Mouse (Mus musculus) heart, postnatal 0 days (tissue): ENCODE data around the gene Hspb9. TPM values are rescaled to one million over a fixed set of nuclear protein-coding genes. Genes with fewer than 3 reads are reported as not detected.

Source experiments
- ATAC-seq: fragments of 200-750 bp; cut with Nextera tagmentation; 2 replicates; pipeline ENCODE4 v1.8.0; 2017; ENCODE audit warnings: low read depth, moderate number of reproducible peaks, moderate library complexity; ENCODE audit not compliant: insufficient read depth
- DNase-seq: peaks from one replicate; pipeline ENCODE4 v3.0.0-alpha.2; 2016; ENCODE audit warnings: low spot score
- H3K27ac ChIP-seq: fragments of 300-500 bp; sonication (generic); 2 replicates; pipeline ENCODE4 v1.5.1; 2014; ENCODE audit warnings: low read depth, mild to moderate bottlenecking
- H3K27me3 ChIP-seq: fragments of 300-500 bp; sonication (generic); 2 replicates; pipeline ENCODE4 v1.6.1; 2014; ENCODE audit warnings: low read length, mixed read lengths; ENCODE audit not compliant: control insufficient read depth, insufficient read depth
- H3K36me3 ChIP-seq: fragments of 300-500 bp; sonication (generic); replicated peaks from 2 replicates; pipeline ENCODE4 v1.6.1; 2014; ENCODE audit warnings: low read length, mixed read lengths; ENCODE audit not compliant: control insufficient read depth, insufficient read depth
- H3K4me1 ChIP-seq: fragments of 300-500 bp; sonication (generic); 2 replicates; pipeline ENCODE4 v1.6.1; 2014; ENCODE audit warnings: antibody characterized with exemption; ENCODE audit not compliant: control insufficient read depth, insufficient read depth
- H3K4me2 ChIP-seq: fragments of 300-500 bp; sonication (generic); 2 replicates; pipeline ENCODE4 v1.6.1; 2014; ENCODE audit warnings: low read depth, mild to moderate bottlenecking, low read length, moderate library complexity
- H3K4me3 ChIP-seq: fragments of 300-500 bp; sonication (generic); 2 replicates; pipeline ENCODE4 v1.5.1; 2014; ENCODE audit warnings: low read depth, low read length
- H3K9ac ChIP-seq: fragments of 300-500 bp; sonication (generic); replicated peaks from 2 replicates; pipeline ENCODE4 v1.6.1; 2014; ENCODE audit warnings: low read depth, low read length, mixed read lengths
- H3K9me3 ChIP-seq: fragments of 300-500 bp; sonication (generic); replicated peaks from 2 replicates; pipeline ENCODE4 v1.6.1; 2016; ENCODE audit warnings: low read length; ENCODE audit not compliant: control insufficient read depth
- CTCF ChIP-seq: IDR thresholded peaks from 2 replicates; pipeline ENCODE4 v1.5.1; 2016; ENCODE audit warnings: antibody characterized with exemption, control low read depth, low read depth
- EP300 ChIP-seq: IDR thresholded peaks from 2 replicates; pipeline ENCODE4 v1.6.1; 2016; ENCODE audit warnings: antibody characterized with exemption, low read depth
- WGBS: fragments of 180-500 bp; shearing (Covaris S2); extraction: QIAGEN DNeasy Blood & Tissue Kit; methylation state at CpG from one replicate; pipeline ENCODE4 v1.1.7; 2014; 5-methylcytosine and 5-hydroxymethylcytosine counted together
- polyA plus RNA-seq: library from polyadenylated mRNA; unstranded; fragments of >200 nt; fragmentation: Nextera tagmentation; extraction: Ambion mirVana; gene quantifications from 2 replicates; pipeline ENCODE4 v1.2.1, GENCODE M21; 2015
- total RNA-seq: library from RNA; depleted of rRNA; stranded (reverse); fragments of >200 nt; gene quantifications from 2 replicates; pipeline ENCODE4 v1.2.3, GENCODE M21; 2014; ENCODE audit warnings: low replicate concordance

Gene Hspb9
- total and polyA plus RNA-seq, 2 experiments from 2014 or later: not detected

DNA sequence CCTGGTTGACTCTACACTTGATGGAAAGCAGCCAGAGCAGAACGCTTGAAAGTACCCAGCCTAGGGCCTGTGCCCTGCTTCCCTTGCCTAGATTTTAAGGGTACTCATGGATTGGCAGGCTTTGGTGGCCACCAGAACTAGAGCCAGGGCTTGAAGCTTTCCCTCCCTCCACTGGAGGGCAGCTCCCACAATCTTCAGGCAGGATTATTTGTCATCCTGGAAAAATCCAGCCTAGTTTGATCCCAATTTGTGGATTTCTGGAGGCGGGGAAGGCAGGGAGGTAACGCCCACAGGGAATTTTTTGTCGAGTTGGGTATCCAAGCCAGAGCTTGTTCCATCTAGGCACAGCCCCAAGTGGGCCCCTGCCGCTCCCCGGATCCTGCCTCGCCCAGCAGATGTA, 23.3 kb upstream of the Hspb9 start:
- 75% methylated on average over 7 of the region's 7 CpGs for whole genome bisulfite sequencing
- no peaks in the 10 kb centered on the region for H3K36me3 ChIP-seq

DNA sequence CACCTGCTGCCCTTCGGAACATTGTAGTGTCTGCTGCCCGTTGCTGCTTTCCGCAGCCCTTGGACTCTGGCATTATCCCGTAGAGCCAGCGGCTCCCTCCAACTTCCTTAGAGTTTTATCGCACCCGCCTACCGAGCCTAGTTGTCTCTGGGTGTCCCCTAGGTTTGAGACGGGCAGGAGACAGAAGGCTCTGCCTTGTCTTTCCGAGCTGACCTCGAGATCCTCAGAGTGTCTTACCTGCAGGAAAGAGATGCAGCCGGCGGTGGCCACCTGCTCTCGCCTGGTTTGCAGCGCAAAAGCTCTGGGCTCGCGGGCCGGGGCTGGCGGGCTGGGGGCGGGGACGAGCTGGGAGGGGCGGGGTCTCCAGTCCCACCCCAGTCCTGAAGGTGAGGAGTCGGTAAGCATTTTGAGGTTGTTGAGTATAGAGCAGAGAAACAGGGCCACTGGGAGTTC, 21.5 kb upstream of the Hspb9 start, which contains the start of gene Zfp385c:
Zfp385c (minus strand) TSS at position 292 of the 453 bp plus-strand sequence.
- Histone ChIP-seq H3K4me1 (peaks cover 6% of the 10 kb centered on the region), H3K36me3 (no peaks in the 10 kb centered on the region), H3K9ac (0 out of 2 replicates have a peak within 1 kb of the TSS, but pooled peaks have one; percentile 35), H3K27ac (no peak within 1 kb of the TSS), H3K4me3 (peak within 1 kb of the TSS; percentile 36), H3K27me3 (peaks cover 19% of the 10 kb centered on the region), H3K4me2 (peak within 1 kb of the TSS; percentile 66), H3K9me3 (no peaks in the 10 kb centered on the region)
- 1% methylated on average over 21 of the region's 23 CpGs for WGBS
- DNase-seq: no peak
- ATAC-seq: no peak
- TF ChIP-seq CTCF (no peak), EP300 (no peak)

More for the DNA sequence above, 23.3 kb upstream of the Hspb9 start:
- Histone ChIP-seq H3K9me3 (no peaks in the 10 kb centered on the region), H3K4me3 (no peak overlapping the region), H3K9ac (no peak overlapping the region), H3K4me2 (no peak overlapping the region), H3K4me1 (peaks cover 6% of the 10 kb centered on the region), H3K27me3 (peaks cover 23% of the 10 kb centered on the region), H3K27ac (no peak overlapping the region)
- no peak for TF ChIP-seq CTCF
- TF ChIP-seq EP300: no peak
- no peak for ATAC-seq
- no peak for DNase-seq

- WGBS: 21% methylated on average over 5 of the region's 5 CpGs
- H3K4me1 ChIP-seq: peaks cover 6% of the 10 kb centered on the region
- no peak for TF ChIP-seq EP300
- TF ChIP-seq CTCF: no peak
- ATAC-seq (no peak), DNase-seq (no peak)
- peaks cover 19% of the 10 kb centered on the region for H3K27me3 ChIP-seq
- H3K4me3 ChIP-seq: no peak overlapping the region
- no peaks in the 10 kb centered on the region for H3K9me3 ChIP-seq
- no peak overlapping the region for H3K9ac ChIP-seq
- H3K27ac ChIP-seq: no peak overlapping the region
- no peak overlapping the region for H3K4me2 ChIP-seq
- H3K36me3 ChIP-seq: no peaks in the 10 kb centered on the region
These were observed 20.5 kb upstream of the Hspb9 start for GRCm38 (mm10) chr11:100693154-100693553.

DNA sequence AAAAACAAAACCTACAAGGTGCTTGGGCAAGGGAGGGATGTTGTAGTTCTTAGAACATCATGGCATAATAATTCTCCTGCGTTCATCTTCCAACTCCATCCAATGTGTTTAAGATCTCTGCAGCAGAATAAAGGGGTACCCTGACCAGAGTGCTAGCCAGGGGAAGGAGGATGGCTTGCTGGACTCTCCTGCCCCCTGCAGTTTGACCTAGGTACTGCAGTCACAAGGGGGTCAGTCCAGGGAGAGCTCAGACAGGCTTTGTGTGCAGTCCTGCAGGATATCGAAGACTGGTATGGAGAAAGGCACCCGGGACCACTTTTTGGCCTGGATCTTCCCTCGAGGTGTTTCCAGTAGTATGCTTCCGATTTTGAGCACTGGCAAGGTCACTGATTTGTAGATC, 18.7 kb upstream of the Hspb9 start:
- H3K4me3 ChIP-seq: no peak overlapping the region
- peak; percentile 52 for DNase-seq
- no peaks in the 10 kb centered on the region for H3K36me3 ChIP-seq
- ATAC-seq: peak; percentile 67; the same call in 1 of the 2 replicates
- TF ChIP-seq CTCF (peak; percentile 97), EP300 (no peak)
- 33% methylated on average over 5 of the region's 5 CpGs for WGBS
- no peak overlapping the region for H3K4me2 ChIP-seq
- H3K4me1 ChIP-seq: peaks cover 6% of the 10 kb centered on the region
- no peak overlapping the region for H3K9ac ChIP-seq
- no peak overlapping the region for H3K27ac ChIP-seq
- no peaks in the 10 kb centered on the region for H3K9me3 ChIP-seq
- H3K27me3 ChIP-seq: peaks cover 19% of the 10 kb centered on the region

DNA sequence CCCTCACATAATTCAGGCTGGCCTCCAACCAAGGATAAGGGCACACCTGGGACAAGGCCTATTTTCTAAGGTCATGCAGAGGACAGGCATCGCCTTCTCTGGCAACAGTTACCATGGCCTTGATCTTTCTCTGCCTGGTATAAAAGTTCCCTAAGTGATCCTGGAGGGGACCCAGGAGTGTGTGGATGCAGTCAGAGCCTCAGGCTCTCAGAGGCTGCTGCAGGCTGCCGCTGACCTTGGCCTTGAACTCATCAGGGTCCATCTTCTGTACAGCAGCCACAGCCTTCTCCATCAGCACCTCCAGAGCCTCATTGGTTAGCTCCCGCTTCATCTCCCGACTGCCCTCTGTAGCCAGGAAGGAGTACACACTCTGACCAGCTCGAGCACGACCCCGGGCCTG, 15.7 kb upstream of the Hspb9 start:
- no peak for ATAC-seq
- Histone ChIP-seq H3K36me3 (no peaks in the 10 kb centered on the region), H3K27ac (no peak overlapping the region), H3K27me3 (peaks cover 2% of the 10 kb centered on the region), H3K9me3 (no peaks in the 10 kb centered on the region), H3K9ac (no peak overlapping the region), H3K4me2 (no peak overlapping the region), H3K4me3 (no peak overlapping the region), H3K4me1 (no peaks in the 10 kb centered on the region)
- DNase-seq: no peak
- 59% methylated on average over 7 of the region's 7 CpGs for WGBS
- TF ChIP-seq CTCF (no peak), EP300 (no peak)

- Histone ChIP-seq H3K9ac (no peak overlapping the region), H3K4me1 (no peaks in the 10 kb centered on the region), H3K36me3 (peaks cover 13% of the 10 kb centered on the region), H3K4me3 (no peak overlapping the region), H3K27ac (no peak overlapping the region), H3K4me2 (peak overlapping the region; percentile 41; the same call in 1 of the 2 replicates), H3K9me3 (no peaks in the 10 kb centered on the region), H3K27me3 (no peaks in the 10 kb centered on the region; the same call in 1 of the 2 replicates)
- DNase-seq (no peak), ATAC-seq (no peak)
- 77% methylated on average over 3 of the region's 3 CpGs for WGBS
- TF ChIP-seq CTCF (no peak), EP300 (no peak)
These were observed 12.9 kb upstream of the Hspb9 start for GRCm38 (mm10) chr11:100700710-100701109.
